Mouse (Mus musculus) hindbrain, embryonic 10.5 days (tissue): ENCODE data around the gene Bicc1. TPM values are rescaled to one million over a fixed set of nuclear protein-coding genes. Genes with fewer than 3 reads are reported as not detected.

Experiments used
- DNase-seq: peaks from one replicate; pipeline ENCODE4 v3.0.0-alpha.2; 2017; ENCODE audit warnings: low spot score
- H3K27ac ChIP-seq: fragments of 300-500 bp; sonication (generic); 2 replicates; pipeline ENCODE4 v1.5.1; 2016; ENCODE audit warnings: mild to moderate bottlenecking, moderate library complexity
- H3K27me3 ChIP-seq: fragments of 300-500 bp; sonication (generic); 2 replicates; pipeline ENCODE4 v1.6.1; 2016; ENCODE audit warnings: mild to moderate bottlenecking; ENCODE audit not compliant: poor library complexity, insufficient read depth, severe bottlenecking
- H3K36me3 ChIP-seq: fragments of 300-500 bp; sonication (generic); 2 replicates; pipeline ENCODE4 v1.6.1; 2016; ENCODE audit warnings: mild to moderate bottlenecking, moderate library complexity
- H3K4me1 ChIP-seq: fragments of 300-500 bp; sonication (generic); replicated peaks from 2 replicates; pipeline ENCODE4 v1.6.1; 2016; ENCODE audit warnings: mild to moderate bottlenecking
- H3K4me3 ChIP-seq: fragments of 300-500 bp; sonication (generic); 2 replicates; pipeline ENCODE4 v1.5.1; 2016; ENCODE audit warnings: mild to moderate bottlenecking, moderate library complexity
- H3K9me3 ChIP-seq: fragments of 300-500 bp; sonication (generic); 2 replicates; pipeline ENCODE4 v1.6.1; 2016; ENCODE audit warnings: mild to moderate bottlenecking, moderate library complexity
- WGBS: fragments of 180-500 bp; shearing (Covaris S2); methylation state at CpG from one replicate; pipeline ENCODE4 v1.1.7; 2016; 5-methylcytosine and 5-hydroxymethylcytosine counted together
- polyA plus RNA-seq: library from polyadenylated mRNA; unstranded; fragments of >200 nt; fragmentation: Nextera tagmentation; extraction: Ambion mirVana; gene quantifications from 2 replicates; pipeline ENCODE4 v1.2.1, GENCODE M21; 2016

Gene Bicc1
- polyA plus RNA-seq, 1 experiment from 2014 or later: 5.5 TPM

GRCm38 (mm10) chr10:71131333-71131732 lies 28.2 kb downstream of the Bicc1 start:
- DNase-seq: no peak
- H3K27ac ChIP-seq: no peak overlapping the region
- no peaks in the 10 kb centered on the region for H3K36me3 ChIP-seq
- no peak overlapping the region for H3K4me3 ChIP-seq
- H3K9me3 ChIP-seq: no peaks in the 10 kb centered on the region
- H3K27me3 ChIP-seq: no peaks in the 10 kb centered on the region
- peaks cover 34% of the 10 kb centered on the region for H3K4me1 ChIP-seq
- 66% methylated on average over 9 of the region's 9 CpGs for WGBS

- no peaks in the 10 kb centered on the region for H3K9me3 ChIP-seq
- no peaks in the 10 kb centered on the region for H3K36me3 ChIP-seq
- no peaks in the 10 kb centered on the region for H3K27me3 ChIP-seq
- peaks cover 26% of the 10 kb centered on the region for H3K4me1 ChIP-seq
- no peak overlapping the region for H3K27ac ChIP-seq
- no peak overlapping the region for H3K4me3 ChIP-seq
- DNase-seq: no peak
- 55% methylated on average over 9 of the region's 9 CpGs for WGBS
Observed at GRCm38 (mm10) chr10:71130261-71130660, 29.2 kb downstream of the Bicc1 start.

- H3K27ac ChIP-seq: no peak overlapping the region
- no peak overlapping the region for H3K4me3 ChIP-seq
- H3K36me3 ChIP-seq: no peaks in the 10 kb centered on the region
- H3K9me3 ChIP-seq: no peaks in the 10 kb centered on the region
- peaks cover 25% of the 10 kb centered on the region for H3K4me1 ChIP-seq
- WGBS: 44% methylated on average over 8 of the region's 8 CpGs
- no peaks in the 10 kb centered on the region for H3K27me3 ChIP-seq
- DNase-seq: no peak
Observed at GRCm38 (mm10) chr10:71127951-71128331, 31.6 kb downstream of the Bicc1 start.

DNA sequence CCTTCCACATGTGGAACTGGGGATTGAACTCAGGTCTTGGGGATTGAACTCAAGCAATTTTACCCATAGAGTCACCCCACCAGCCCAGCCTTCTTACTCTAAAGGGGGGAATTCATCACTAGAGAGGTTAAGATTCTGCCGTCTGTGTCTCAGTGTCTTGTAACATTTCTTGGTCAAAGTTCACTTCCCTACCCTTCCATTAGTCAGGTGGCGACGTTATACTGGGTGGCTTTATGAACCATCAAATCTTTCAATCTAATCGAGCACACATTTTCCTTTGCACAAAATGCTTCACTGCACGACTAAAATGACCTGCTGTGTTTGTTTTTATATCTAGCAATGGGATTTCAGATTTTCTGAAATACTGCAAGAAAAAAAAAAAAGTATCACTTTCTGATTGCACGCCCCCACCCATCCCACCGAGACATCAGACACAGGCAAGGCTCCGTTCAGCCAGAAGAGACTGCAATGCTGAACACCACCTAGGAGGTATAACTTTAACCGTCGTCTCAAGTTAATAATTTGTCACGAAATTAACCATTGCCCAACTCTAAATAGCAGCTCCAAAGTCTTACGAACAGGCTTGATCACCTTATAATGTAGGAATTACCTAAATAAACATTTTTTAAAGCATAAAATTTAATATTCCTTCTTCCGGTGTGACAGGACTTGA lies 32.1 kb downstream of the Bicc1 start:
- Histone ChIP-seq H3K4me3 (no peak overlapping the region), H3K9me3 (no peaks in the 10 kb centered on the region), H3K4me1 (peaks cover 19% of the 10 kb centered on the region), H3K36me3 (no peaks in the 10 kb centered on the region), H3K27ac (no peak overlapping the region), H3K27me3 (no peaks in the 10 kb centered on the region)
- no peak for DNase-seq
- WGBS: 68% methylated on average over 13 of the region's 13 CpGs

GRCm38 (mm10) chr10:71123974-71124373 lies 35.5 kb downstream of the Bicc1 start:
- Histone ChIP-seq H3K27me3 (no peaks in the 10 kb centered on the region), H3K4me3 (no peak overlapping the region)
- WGBS: 59% methylated on average over 3 of the region's 3 CpGs

DNA sequence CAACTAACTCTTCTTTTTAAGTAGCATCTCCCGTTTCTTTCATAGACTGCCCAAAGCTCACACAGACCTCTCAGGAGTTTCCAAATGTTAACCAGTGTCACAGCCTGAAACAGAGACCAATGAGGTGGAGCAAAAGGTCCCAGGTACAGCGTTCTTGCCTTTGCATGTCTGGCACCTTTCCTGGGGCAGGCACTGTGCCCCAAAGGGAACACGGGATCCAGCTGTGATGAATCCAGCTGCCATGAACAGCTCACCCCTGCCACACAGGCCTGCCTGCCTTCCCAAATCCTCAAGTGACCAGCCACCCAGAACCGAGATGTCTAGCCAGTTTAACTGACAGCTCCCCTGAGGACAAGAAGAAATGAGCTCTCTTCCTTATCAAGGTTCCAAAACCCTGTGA lies 36.1 kb downstream of the Bicc1 start:
- H3K4me3 ChIP-seq: no peak overlapping the region
- 62% methylated on average over 4 of the region's 4 CpGs for WGBS
- H3K4me1 ChIP-seq: 0 out of 2 replicates have a peak, but pooled peaks cover 15% of the 10 kb centered on the region
- H3K36me3 ChIP-seq: no peaks in the 10 kb centered on the region
- H3K27me3 ChIP-seq: no peaks in the 10 kb centered on the region
- no peak for DNase-seq
- no peaks in the 10 kb centered on the region for H3K9me3 ChIP-seq
- no peak overlapping the region for H3K27ac ChIP-seq

More at GRCm38 (mm10) chr10:71123974-71124373, 35.5 kb downstream of the Bicc1 start:
- Histone ChIP-seq H3K27ac (no peak overlapping the region), H3K36me3 (no peaks in the 10 kb centered on the region), H3K4me1 (0 out of 2 replicates have a peak, but pooled peaks cover 15% of the 10 kb centered on the region), H3K9me3 (no peaks in the 10 kb centered on the region)
- DNase-seq: no peak

GRCm38 (mm10) chr10:71122480-71122879 lies 37.0 kb downstream of the Bicc1 start:
- no peak for DNase-seq
- no peak overlapping the region for H3K4me3 ChIP-seq
- no peak overlapping the region for H3K27ac ChIP-seq
- 82% methylated on average over 8 of the region's 8 CpGs for WGBS
- no peaks in the 10 kb centered on the region for H3K9me3 ChIP-seq
- H3K4me1 ChIP-seq: 0 out of 2 replicates have a peak, but pooled peaks cover 10% of the 10 kb centered on the region
- no peaks in the 10 kb centered on the region for H3K36me3 ChIP-seq
- H3K27me3 ChIP-seq: no peaks in the 10 kb centered on the region

- Histone ChIP-seq H3K27ac (no peak overlapping the region), H3K4me1 (0 out of 2 replicates have a peak, but pooled peaks cover 10% of the 10 kb centered on the region), H3K36me3 (no peaks in the 10 kb centered on the region), H3K27me3 (no peaks in the 10 kb centered on the region), H3K9me3 (no peaks in the 10 kb centered on the region), H3K4me3 (no peak overlapping the region)
- 87% methylated on average over 3 of the region's 3 CpGs for WGBS
- no peak for DNase-seq
Observed at GRCm38 (mm10) chr10:71120769-71121165, 38.7 kb downstream of the Bicc1 start.

DNA sequence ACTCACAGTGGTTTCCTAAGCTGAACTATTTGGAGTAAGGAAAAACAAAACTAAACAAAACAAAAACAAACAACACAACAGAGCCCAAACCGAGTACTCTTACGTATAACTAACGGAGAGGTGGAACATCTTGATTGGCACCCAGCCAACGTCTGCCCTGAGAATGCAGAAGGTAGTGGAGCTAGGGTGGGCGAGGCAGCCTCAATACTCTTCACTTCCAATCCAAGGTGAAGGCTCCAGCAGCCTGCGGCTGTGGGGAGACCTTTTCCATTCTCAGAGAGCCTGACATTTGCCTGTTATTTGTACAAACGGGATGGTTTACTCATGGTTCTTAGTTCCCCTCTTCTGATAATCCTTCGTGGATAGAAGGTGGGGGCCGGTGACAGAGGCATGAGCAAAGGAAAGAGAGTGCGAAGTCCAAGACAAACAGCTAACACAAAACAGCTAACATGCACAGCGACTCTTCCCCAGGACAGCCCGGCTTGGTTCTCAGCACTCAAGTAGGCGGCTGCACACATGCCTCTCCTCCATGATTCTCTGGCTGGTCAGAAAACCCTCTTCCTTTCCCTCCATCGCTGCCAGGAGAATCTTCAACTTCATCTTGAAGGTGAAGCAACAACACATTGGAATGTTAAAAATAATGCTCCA lies 39.3 kb downstream of the Bicc1 start:
- WGBS: 84% methylated on average over 14 of the region's 14 CpGs
- no peak overlapping the region for H3K27ac ChIP-seq
- no peak for DNase-seq
- no peaks in the 10 kb centered on the region for H3K27me3 ChIP-seq
- H3K4me3 ChIP-seq: no peak overlapping the region
- 0 out of 2 replicates have a peak, but pooled peaks cover 10% of the 10 kb centered on the region for H3K4me1 ChIP-seq
- no peaks in the 10 kb centered on the region for H3K36me3 ChIP-seq
- H3K9me3 ChIP-seq: no peaks in the 10 kb centered on the region

GRCm38 (mm10) chr10:71119120-71119847 lies 40.2 kb downstream of the Bicc1 start:
- H3K4me3 ChIP-seq: no peak overlapping the region
- WGBS: 71% methylated on average over 15 of the region's 15 CpGs
- H3K9me3 ChIP-seq: no peaks in the 10 kb centered on the region
- no peaks in the 10 kb centered on the region for H3K27me3 ChIP-seq
- DNase-seq: no peak
- H3K27ac ChIP-seq: no peak overlapping the region
- H3K4me1 ChIP-seq: 0 out of 2 replicates have a peak, but pooled peaks cover 10% of the 10 kb centered on the region
- no peaks in the 10 kb centered on the region for H3K36me3 ChIP-seq

DNA sequence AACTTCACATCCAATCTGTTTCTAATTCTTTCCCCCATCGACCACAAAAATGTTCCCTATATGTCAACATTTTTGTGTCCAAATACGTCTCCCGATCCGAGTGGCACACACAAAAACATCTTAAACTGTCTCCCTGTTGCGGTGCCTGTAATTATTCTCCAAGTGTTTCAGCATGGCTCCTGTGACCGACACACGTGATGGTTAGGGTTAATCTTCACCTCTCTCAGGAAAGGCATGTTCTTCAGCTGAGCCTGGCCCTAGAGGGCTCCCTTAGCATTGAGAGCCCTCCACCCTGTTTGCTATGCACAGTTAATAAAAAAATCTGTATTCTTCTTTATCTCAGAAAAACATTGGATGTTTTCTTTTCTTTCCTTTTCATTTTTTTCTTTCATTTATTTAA lies 41.7 kb downstream of the Bicc1 start:
- 0 out of 2 replicates have a peak, but pooled peaks cover 5% of the 10 kb centered on the region for H3K4me1 ChIP-seq
- no peaks in the 10 kb centered on the region for H3K36me3 ChIP-seq
- no peak overlapping the region for H3K27ac ChIP-seq
- no peaks in the 10 kb centered on the region for H3K9me3 ChIP-seq
- 93% methylated on average over 7 of the region's 7 CpGs for WGBS
- H3K27me3 ChIP-seq: no peaks in the 10 kb centered on the region
- H3K4me3 ChIP-seq: no peak overlapping the region
- DNase-seq: no peak

GRCm38 (mm10) chr10:71114260-71114920 lies 45.1 kb downstream of the Bicc1 start:
- no peak for DNase-seq
- Histone ChIP-seq H3K36me3 (no peaks in the 10 kb centered on the region), H3K27me3 (no peaks in the 10 kb centered on the region), H3K27ac (no peak overlapping the region), H3K4me3 (no peak overlapping the region), H3K9me3 (no peaks in the 10 kb centered on the region), H3K4me1 (no peaks in the 10 kb centered on the region)
- WGBS: 88% methylated on average over 10 of the region's 10 CpGs
